Mouse (Mus musculus) heart, adult 18-20 months (tissue): ENCODE measurements at regions not wholly inside any gene's neighbourhood (a gene's known extent, or its start where the extent isn't known, plus 50 kb on each side); places are given as distances from the start of the nearest gene placed in this dataset.

ENCODE experiments used
- DNase-seq, 2 experiments: peaks; one replicate each; pipeline ENCODE4 v3.0.0; 2021 to 2022; ENCODE audit warnings: mixed read lengths in 1 of 2

DNA sequence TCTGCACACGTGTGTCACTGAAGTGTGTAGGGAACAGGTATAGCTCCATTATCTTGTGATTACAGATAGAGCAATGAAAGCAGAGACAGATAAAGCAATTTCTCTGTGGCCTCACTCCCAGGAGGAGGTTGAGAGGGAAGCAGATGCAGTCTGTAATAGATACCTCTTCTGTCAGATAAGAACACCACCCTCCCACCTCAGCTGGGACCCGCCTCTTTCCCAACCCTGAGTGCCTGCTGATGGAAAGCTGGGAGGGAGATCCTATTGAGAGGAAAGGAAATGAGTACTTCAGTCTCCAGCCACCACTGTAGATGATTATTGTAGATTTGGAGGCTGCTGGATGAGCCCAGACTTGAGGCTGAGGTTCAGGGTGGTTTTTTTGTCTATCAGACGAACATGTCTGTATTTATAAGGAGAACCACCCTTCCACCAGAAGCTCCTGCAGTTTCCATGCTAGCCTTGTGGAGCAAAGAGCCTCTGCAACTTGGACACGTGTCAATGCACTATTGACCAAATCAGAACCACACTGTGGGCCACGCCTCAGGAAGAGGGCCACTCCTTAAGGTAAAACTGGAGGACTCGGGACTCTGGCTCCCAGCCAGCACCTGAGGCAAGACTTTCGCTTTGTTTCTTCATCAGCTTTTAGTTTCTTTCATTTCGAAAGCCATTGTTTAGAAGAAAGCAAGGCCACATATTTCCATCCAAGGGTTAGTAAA lies 55.3 kb upstream of the Plekha5 start:
- no peak for DNase-seq

DNA sequence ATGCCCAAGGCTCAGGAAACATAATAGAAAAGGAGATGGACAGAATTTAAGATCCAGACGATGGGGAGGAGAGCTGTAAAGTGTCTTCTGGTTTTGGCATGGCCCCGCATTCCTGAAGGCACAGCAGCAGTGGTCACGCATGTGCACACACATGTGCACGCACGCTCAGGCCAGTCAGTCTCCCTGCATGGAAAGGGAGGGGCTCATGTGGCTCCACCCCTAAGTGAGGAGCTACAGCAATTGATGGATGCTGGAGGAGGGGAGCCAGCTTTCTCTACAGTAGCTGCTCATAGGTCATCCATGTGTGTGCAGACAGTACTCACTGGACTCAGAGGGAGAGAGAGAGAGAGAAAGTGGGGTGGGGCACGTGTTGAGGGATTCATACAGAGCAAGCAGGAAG lies 56.6 kb upstream of the Plekha5 start:
- DNase-seq, result no peak

DNA sequence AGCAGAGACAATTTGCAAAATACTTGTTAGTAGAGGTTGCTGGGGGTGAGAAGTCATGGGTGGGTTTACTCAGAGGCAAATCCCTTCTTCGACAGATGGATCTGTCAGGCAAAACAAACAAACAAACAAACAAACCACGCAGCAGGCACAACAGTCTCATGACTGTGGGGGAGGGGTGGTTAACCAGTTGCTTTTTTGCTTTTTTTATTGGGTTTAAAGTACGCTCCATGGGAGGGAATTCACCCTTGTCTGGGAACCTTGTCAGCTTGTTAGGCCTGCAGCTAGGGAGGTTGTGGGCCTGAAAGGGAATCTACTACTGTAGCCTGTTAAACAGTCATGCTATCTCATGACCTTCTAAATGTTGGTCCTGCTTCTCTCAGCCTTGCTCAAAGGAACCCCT lies 57.1 kb upstream of the Plekha5 start:
- DNase-seq, result no peak

DNA sequence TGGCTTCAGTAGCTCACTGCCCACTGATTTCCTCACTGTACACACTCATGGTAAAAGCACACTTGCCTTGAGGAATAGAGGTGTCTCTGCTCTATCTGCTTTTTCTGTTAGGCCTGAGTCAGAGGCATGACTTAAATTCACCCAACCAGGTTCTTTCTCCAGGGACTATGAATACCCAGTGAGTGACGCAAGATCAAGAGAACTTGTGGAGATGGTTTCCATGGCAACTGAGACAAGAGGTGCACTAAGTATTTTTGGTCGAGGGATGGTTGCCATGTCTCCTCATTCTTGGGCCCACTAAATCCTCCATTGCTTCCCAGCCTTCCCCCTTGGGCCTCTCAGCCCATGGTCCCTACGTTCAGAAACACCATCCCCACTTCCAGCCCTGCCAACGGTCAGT lies 62.9 kb upstream of the Plekha5 start:
- no peak for DNase-seq

DNA sequence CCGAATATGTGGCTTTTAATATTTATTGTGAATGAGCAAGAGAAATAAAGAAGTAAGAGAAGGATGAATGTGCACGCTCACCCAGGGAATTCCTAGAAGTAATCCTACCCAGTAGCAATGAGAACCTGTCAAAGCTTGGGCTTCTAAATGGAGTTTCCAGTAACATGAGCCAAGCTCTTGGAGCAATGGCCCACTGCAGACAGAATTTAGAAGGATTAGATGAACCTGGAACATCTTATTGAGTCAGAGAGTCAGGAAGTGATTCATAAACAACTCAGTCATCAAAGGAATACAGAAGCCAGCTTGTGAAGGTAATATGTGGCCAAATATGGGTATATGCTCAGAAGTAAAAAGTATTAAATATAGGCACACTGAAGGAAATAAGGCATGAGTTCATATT lies 66.0 kb upstream of the Plekha5 start:
- no peak for DNase-seq

DNA sequence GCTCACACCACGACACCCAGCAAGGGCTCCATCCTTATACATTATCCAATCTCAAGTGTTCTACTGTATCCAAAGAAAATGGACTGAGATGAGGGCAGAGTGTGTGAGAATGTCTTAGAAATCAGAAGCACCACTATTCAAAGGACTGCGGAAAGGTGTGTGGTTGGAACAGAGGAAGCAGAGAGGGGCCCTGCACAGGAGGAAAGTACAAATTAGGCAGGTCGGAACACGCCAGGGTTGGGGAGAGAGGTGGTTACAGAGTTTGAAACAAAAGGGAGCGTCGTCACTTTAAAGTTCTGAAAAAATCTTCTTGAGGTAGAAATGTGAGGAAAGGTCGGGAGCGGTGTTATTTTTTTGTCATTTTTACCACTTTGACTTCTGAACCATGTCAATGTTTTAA lies 66.6 kb upstream of the Plekha5 start:
- DNase-seq, result no peak

DNA sequence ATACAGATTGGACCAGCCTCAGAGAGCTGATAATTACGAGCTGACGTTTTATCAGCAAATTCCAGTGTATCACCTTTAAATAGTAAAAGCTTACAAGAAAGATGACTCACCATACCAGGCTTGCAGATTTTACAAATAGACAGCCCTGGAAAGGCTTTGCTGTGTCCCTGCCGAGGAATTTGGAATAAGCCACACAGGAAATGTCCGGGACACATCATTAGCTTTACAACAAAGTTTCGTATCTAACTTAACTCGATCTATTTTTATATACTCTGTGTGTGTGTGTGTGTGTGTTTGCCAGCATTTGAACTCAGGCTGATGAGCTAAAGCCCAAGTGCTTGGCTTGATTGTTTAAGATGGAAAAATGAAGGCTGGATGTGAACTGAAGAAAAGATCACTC lies 69.8 kb upstream of the Plekha5 start:
- peak; percentile 14 to 19 for DNase-seq

DNA sequence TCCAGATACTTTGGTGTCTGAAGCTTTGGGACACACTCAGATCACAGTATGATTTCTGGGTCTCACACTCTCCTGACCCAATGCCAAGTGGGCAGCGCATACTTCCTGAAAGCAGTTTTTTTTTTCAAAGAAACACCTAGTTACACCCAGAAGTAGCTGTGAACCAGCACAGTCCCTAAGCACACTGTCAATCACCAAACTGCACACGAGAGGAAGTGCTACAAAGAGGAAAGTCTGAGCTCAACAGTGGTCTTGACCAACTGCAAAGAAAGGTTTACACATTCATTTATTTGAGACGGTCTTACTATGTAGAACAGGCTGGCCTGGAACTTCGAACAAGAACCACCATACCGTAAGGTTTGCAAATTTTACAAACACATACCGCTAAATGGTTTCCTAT lies 70.2 kb upstream of the Plekha5 start:
- DNase-seq, result no peak

DNA sequence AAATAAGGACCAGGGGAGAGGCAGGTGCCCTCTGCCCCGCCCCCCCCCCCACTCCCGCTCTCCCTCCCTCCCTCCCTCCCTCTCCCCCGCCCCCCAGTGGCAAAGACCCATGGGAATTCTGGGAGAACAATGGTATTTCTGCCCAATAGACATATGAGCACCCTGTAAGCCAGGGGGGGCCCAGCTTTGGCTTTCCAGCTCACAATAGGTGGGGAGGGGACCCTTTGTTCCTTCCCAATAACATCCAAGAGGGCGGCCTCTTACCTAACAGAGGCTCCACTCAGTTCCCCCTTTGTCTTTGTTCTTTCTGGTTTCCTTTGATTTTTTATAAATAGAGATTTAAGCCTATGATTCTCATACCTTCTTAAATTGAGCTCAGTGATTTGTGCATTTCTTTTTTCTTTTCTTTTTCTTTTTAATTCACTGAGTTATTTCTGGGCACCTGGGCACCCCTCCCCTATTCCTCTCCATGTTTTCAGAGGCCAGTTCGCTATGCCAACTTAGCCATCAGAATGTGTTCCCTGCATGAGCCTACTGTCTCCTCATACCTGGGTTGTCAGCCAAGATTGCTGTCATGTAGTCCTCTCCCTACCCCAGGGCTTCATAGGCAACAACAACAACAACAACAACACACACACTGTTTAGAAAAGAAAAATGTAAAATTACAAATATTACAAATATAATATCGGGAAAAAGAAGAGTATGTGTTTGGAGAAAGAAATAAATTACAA lies 72.3 kb upstream of the Plekha5 start:
- DNase-seq, result no peak

DNA sequence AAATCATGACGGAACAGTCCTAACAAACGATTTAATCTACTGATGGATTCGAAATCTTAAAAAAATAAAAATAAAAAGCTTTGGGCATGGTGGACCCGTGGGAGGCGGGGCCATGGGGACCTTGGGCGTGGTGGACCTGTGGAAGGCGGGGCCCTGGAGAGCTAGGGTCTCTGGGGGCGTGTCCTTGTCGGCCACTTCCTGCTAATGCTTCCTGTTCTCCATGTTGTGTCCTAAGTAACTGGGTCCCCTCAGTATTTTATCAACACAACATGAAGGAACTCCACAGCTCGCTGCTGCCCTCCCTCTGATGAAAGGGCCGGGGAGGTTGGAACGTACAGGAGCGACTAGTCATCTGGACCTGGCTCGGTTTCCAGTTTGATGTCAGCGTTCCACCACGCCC lies 75.3 kb upstream of the Plekha5 start:
- DNase-seq, result no peak

DNA sequence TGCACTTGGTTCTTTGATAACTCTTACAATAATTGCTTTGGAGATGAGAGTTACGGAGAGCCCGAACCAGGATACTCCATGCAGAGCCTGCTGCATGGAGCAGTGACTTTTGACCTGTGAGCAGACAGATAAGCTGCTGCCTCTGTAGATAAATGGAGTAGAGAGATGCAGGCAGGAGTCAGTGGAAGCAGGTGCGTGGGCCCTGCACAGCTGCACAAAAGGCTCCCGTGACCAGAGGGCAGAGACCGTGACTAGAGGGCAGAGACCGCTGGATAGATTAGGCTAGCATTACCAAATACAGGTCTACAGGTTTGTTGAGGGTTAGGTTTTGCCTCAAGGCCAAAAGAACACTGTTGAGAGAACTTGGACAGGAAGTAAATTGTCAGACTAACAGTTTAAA lies 76.9 kb upstream of the Plekha5 start:
- DNase-seq, result no peak

DNA sequence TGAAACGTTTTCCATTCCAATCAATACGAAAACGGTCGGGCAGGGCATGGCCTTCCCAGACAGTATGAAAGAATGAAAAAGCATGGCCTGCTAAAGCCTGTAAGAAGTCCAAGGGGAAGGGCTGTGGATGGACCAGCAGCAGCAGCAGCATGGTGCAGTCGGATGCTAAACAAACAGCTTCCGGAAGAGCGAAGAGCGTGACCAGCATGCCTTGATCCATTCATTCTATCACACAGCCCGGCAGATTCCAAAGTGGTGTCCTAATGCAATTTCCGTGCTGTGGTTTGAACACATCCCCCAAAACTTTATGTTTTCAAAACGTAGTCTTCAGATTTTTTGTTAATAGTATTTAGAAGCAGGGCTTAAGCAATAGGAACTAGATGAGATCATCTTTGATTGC lies 80.2 kb upstream of the Plekha5 start:
- no peak for DNase-seq

DNA sequence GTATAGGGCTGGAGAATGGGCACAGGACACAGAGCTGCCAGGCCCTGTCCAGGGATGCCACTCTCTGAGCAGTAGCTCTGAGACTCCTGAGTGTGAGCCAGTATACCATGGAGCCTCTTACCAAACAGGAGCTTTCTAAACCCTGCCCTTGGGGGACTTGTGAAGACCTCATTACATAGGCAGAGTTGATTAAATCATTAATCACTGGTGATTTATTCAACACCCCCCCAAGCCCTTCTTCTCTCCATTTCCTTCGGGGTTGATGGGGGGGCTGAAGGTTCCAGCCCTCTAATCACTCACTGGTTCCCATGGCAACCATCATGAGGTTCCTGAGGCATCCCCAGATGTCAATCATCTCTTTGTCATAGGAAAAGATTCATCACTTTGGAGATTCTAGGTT lies 81.0 kb upstream of the Plekha5 start:
- DNase-seq, result no peak

DNA sequence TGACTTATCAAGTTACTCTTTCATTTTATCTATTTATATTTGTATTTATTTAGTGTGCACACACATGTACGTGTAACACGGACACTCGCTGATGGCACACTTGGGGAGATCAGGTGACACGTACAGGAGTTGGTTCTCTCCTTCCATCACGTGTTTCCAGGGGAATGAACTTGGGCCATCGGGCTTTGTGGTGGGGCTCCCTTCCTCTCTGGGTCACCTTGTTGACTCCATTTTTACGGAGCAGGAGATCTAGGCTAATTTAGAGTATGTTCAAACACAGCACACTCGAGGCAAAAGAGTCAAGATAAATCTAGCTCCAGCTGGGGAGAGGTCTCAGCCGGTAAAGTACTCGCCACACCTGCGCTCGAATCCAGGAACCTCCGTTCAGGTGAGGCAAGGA lies 84.1 kb upstream of the Plekha5 start:
- DNase-seq, result no peak

DNA sequence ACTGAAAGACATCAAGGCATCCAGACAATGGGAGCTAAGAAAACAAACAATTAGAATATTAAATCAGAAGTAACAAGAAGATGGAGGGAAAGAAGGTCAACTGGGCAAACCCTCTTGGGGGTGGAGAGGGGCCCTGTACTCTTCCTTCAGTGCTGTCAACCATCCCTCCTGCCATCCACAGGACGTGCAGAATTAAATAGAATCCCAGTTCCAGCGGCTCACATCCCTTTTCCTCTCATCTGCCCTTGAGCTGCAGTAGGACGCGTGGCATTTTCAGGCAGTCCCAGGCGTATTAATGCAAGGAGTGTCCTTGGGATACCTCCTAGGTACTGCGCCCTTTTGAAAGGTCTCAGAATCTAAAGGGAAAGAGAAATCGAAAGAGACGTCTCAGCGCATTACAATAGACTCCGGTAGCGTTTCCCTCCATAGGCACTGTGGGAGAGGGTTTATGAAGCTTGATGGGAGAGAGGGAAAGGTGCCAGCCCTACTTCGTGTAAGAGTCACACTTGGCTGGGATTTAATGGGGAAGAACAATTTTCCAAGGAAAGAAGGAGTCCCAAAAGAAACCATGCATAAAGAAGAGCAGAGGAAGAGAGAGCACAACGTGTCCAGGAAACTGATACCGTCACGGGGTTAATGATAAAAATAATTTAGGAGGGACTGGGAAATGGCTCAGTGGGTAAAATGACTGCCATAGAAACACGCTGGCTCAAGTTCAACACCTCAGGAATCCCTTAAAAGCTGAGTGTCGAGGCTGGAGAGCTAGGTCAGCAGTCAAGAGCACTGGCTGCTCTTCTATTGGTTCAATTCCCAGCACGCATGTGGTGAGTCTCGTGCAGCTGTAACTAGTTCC lies 85.7 kb upstream of the Plekha5 start:
- DNase-seq, result peak in 1 of 2 experiments; percentile 22

DNA sequence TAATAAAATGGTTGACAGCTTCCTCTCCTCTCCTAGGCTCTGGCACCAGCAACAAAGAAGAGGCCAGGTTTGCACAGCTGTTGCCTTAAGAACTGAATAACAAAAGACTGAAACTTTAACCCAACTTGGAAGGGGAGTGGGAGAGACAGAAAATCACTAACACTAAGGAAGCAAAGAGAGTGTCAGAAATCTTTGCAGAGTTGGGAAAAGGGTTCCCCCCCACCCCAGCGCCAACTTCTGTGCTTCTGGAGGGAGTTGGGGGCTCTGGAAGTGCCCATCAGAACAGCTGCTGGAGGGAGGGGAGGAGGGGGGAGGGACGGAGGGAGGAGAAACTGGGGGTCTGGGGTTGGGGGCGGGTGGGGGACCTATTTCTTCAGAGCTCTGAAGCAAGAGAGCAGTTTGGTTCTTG lies 86.8 kb upstream of the Plekha5 start:
- DNase-seq, result peak in 1 of 2 experiments; percentile 20

DNA sequence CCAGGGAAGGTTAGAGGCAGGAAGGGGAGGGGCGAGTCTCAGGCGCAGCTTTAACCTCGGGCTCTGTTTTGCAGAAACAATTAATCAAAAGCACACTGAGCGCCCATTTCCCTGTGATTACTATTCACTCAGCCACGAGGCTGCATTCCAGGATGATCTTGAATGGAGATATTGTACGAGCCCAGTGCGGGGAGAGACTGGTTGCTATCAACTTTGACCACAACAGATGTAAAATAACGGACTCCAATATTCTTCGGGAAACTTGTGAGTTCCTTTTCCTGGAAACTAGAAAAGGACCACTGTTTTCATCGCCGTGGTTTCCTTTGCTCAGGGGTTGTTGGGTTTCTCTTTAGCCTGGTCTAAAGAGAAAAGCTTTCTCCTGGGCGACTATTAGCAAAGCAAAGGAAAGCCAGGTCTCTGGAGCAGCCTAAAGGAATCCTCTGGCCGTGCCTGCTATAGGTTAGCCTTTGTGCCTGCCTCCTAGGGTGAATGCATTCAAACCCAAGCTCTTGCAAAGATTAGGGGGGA lies 87.4 kb upstream of the Plekha5 start:
- DNase-seq, result peak in 1 of 2 experiments; percentile 23

DNA sequence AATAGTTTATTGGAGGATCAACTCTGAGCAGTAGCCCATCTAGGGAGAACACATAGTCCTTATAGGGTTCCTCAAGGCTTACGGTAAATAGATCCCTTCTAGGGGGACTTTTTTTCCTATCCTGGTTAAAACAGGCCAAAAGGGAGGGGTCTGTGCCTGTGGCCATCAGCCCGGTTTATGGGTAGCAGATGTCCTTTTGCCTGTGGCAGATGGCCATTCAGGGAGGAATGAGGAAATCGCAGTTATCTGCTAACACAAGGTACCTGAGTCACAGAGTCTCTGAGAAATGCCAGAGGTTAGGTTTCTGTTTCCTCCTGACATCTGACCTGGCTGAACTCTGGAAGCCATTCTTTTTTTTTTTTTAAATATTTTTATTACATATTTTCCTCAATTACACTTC lies 90.5 kb upstream of the Plekha5 start:
- no peak for DNase-seq

DNA sequence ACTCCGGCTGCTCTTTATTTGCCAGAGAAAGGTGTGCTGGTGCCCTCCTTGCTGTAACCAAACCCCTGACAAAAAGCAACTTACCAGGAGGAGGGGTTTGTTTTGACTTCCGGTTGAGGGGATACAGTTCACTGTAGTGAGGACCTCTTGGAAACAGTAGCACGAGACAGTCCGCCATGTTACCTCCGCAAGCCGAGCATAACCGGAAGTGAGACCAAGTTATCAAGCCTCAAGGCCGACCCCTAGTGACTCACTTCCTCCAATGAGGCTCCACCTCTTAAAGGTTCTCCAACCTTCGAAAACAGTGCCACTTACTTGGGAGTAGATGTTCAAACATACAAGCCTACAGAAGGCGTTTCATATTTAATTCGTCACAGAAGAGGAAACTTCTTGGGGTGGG lies 115.2 kb upstream of the Plekha5 start:
- DNase-seq, result no peak

DNA sequence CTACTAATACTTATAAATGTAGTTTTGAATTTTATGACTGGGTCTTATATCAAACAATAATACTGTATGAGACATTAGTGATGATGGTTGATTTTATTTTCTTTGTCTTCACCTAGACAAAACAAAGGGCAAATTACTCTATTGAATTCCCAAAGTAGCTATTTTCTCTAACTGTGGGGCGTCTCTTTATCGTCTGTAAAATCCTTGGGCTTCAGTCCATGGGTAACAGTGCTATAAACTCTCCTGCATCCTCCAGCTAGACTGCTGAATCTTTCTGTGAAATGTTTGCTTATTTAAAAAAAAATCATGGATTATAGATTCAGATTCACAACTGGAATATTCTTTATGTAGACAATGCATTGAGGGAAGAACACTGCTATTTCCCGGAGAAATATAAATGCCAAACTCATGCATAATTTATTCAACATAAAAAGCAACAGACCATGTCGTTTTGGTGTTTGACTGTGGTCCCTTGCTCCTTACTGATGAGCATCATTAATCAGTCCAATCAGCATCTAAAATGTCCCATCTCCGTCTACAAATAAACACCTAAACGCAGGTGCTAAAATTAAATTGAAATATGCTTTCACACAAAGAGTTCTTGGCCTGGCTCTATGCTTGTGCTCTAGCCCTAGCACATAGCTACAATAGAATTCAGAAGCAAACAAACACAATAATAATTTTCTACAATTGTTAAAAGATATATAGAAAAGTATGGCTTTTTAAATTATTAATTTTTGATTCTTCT lies 116.9 kb upstream of the Plekha5 start:
- DNase-seq, result no peak

DNA sequence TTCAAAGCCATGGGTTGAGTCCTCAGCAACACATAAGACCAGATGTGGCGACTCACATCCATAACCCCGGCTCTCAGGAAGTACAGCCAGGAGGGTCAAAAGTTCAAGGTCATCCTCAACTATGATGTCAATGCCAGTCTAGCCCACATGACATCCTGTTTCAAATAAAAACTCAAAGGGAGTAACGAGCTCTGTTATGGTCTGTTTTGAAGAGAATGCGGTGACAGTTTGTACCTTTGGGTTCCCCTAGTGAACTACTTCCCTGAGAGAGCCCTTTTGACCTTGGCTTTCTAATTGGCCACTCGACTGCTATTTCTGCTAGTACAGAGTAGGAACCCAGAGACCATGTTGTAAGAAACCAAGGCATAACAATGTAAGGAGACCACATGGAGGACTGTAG lies 119.7 kb upstream of the Plekha5 start:
- DNase-seq, result no peak

DNA sequence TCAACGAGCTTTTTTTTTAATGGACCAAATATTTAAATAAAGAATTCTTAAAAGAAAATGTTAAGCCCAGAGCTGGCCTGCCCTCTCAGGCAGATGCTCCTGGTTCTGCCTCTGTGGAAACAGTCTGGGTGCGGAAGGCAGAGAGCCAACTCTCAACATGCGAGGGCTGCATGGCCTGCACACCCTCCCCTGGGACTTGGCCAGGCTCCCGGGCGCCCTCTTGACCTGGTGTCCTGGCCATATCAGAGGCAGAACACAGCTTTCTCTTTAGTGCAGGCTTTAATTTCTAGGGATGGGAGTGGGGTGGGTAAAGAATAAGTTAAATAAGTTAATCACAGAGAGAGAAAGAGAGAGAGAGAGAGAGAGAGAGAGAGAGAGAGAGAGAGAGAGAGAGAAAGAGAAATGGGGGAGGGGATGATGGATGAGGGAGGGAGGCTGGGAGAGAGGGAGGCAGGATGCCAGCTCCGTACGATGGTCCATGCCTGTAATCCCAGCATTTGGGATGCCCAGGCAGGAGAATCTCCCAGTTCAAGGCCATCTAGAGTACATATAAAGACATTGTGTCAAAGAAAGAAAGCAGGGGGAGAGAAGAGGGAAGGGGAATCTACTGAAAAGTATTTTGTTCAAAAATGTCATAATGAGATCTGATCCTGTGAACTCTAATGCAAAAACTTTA lies 123.2 kb upstream of the Plekha5 start:
- DNase-seq, result peak; percentile 66 to 71
